Mouse (Mus musculus) cortical plate, adult 2 months (tissue): Measurements from ENCODE around the gene Polr3h.

Experiments
- CTCF ChIP-seq: fragments of 200-500 bp; IDR thresholded peaks from 2 replicates; pipeline ENCODE4 v1.5.1; 2011; ENCODE audit warnings: mild to moderate bottlenecking, control low read depth, low read length; ENCODE audit not compliant: insufficient read depth; ENCODE audit errors: extremely low read depth
- POLR2A ChIP-seq: fragments of 200-500 bp; IDR thresholded peaks from 2 replicates; pipeline ENCODE4 v1.6.1; 2011; ENCODE audit warnings: mild to moderate bottlenecking, low read length, control low read depth; ENCODE audit not compliant: insufficient read depth; ENCODE audit errors: extremely low read depth

- TF ChIP-seq CTCF (no peak), POLR2A (no peak)
Observed at GRCm38 (mm10) chr15:81840306-81840705, 85.7 kb downstream of the Polr3h start.
